Mouse (Mus musculus) ZHBTc4 (cell line): ENCODE data around the gene Kazn.

Source experiments
- DNase-seq: peaks from one replicate; pipeline ENCODE4 v3.0.0-alpha.2; 2011; ENCODE audit warnings: low read depth, low spot score

Kazn gene

GRCm38 (mm10) chr4:142080901-142081630 is 158.1 kb downstream of the Kazn start:
- DNase-seq = no peak

DNA sequence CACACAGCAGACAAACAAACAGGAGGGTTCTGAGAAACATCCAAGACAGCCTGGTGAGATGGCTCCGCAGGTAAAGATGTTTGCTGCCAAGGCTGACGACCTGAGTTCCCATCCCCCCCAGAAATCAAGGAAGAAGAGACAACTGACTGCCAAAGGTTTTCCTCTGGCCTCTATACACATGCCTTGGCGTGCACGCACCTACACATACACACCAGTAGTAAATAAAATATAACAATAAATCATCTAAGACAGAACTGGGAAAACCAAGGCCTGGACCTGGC is 158.8 kb downstream of the Kazn start:
- no peak for DNase-seq

- no peak for DNase-seq
Observed at GRCm38 (mm10) chr4:142079629-142080486, 159.3 kb downstream of the Kazn start.

DNA sequence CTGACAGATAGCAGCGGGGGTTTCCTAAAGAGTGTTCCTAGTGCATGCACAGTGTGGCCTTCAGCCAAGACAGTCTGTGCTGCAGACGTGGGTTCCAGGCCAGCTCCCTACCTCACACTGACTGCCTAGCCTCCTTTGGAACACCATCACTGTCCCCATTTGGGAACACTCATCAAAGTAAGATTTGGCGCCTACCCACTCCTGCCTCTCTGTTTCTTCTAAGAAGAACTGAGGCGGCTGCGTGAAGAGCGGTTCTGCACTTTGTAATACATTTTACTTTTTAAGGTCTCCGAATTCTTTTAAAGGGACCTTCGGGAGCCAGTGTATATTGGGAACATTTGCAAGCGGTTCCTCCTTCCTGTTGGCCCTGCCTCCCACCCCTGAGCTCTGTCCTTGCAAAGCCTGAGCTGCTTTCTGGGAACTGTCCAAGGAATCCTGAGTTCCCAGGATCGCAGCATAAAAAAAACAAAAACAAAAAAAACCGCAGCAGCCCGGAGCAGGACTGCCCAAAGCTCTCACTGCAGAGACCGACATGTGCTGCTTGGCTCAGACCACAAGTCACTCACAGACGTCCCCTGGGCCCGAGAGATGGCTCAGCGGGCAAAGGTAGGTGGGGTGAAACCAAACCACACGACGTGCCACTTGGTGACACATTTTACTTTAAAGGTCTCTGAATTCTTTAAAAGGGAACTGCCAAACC is 161.5 kb downstream of the Kazn start:
- DNase-seq = no peak

DNA sequence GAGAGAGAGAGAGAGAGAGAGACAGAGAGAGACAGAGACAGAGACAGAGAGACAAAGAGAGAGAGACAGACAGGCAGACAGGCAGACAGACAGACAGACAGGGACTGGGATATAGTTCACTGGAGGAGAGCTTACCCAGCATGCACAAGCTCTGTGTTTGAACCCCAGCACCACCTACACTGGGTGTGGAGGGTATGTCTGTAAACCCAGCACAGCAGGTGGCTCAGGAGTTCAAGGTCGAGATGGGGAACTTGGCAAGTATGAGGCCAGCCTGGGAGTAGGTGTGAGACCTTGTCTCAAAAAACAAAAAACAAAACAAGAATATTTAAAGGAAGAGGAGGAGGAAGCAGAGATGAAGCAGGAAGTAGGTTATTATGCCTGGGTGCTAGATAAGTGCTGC is 162.3 kb downstream of the Kazn start:
- peak; percentile 86 for DNase-seq

- DNase-seq = no peak
Observed at GRCm38 (mm10) chr4:142075931-142076330, 163.3 kb downstream of the Kazn start.

DNA sequence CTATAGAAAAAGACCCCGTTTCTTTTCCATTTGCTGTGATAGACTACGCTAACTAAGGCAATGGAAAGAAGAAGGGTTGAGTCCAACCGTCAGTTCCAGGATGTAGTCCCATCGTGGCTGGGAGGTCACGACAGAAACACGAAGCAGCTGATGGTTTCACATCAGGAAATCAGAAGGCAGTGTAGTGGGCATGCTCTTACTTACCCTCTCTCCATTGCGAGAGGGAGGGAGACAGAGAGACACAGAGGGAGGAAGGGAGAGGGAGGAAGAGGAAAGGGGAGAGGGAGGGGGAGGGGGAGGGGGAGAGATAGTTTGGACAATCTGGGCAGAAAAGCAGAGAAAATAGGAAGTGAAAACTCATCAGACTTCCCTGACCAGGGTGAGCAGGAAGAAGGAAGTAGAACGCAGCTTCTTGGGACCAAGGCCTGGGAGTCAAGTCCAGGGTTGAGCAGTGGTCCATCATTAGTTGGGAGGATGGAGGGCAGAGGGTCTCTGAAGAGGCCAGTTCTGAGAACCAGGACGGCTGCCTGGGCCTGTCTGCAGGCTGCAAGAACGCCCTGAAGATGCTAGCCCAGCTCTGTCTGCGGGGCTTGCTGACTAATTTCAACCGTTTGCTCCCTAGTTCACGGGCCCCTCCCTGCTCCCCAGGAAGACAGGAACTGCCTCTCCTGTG is 165.0 kb downstream of the Kazn start:
- no peak for DNase-seq

- peak; percentile 86 for DNase-seq
Observed at GRCm38 (mm10) chr4:142071243-142071991, 167.8 kb downstream of the Kazn start.

DNA sequence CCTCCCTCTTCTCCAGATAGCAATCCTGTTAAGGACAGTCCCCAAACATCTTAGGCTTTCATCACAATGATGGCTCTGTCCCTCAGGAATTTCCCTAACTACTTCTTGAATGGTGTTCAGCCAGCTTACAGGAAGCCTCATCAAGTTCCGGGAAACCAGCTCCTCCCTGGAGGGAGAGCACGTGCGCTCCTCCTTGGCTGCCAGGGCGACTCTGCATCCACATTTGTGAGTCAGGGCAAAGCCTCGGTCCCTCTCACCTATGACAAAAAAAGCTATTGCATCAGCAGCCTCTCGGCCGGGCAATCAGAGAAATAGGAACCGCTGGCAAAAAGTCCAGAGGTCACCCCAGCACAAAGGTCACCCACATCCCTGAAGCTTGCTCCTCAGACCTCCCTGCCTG is 168.4 kb downstream of the Kazn start:
- peak; percentile 96 for DNase-seq

- DNase-seq = peak; percentile 94
Observed at GRCm38 (mm10) chr4:142068899-142069812, 170.0 kb downstream of the Kazn start.

GRCm38 (mm10) chr4:142066576-142066975 is 172.6 kb downstream of the Kazn start:
- no peak for DNase-seq

GRCm38 (mm10) chr4:142065835-142066234 is 173.4 kb downstream of the Kazn start:
- DNase-seq = no peak

DNA sequence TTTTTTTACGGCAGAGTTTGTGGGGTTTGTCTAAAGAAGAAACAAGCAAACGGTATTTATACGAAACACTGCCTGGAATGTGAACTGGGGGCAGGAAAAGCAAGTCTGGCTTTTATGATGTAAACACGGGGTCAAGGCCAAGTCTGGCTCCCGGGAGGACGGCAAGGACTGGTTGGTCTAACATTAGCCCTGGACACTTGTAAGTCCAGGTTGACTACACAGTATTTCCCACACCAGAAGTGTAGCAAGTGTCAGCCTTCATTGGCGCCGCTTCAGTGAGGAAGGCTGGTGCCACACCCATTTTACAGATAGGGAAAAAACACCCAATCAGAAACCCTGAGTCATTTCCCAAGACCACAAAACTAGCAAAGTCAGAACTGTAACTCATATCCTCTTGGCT is 173.9 kb downstream of the Kazn start:
- peak; percentile 64 for DNase-seq

GRCm38 (mm10) chr4:142064582-142065228 is 174.5 kb downstream of the Kazn start:
- no peak for DNase-seq

- no peak for DNase-seq
Observed at GRCm38 (mm10) chr4:142063057-142063534, 176.1 kb downstream of the Kazn start.

DNA sequence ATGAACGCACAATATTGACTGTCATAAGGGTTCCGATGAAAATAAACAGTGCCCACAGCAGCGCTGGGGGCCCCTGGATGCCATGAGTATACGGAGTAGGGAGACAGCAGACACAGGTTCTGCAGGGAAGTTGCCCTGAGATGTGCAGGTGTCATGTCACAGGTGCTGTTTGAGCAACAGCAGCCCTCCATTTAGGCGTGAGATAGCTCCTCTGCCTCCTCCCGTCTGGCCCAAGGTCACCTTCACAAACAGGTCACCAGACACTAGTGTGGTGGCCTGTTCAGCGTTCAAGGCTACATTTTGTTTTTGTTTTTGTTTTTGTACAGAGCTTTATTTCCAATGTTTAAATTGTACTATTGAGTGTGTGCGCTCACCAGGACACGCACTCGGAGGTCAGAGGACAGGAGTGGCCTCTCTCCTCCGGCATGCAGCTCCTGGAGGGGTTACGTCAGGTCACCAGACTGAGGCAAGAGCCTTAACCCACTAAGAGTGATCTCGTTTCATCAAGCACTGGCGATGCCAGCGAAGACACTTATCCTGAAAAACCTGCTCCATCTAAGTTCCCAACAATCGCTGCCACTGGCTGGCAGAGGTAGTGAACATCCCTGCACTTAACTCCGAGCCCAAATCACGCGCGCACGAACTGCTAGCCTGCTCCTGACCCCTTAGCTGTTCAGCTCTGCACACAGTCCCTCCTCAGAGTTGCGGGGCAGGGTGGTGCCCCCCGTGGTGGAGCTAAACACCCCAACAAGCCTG is 177.5 kb downstream of the Kazn start:
- no peak for DNase-seq

GRCm38 (mm10) chr4:142060455-142061378 is 178.5 kb downstream of the Kazn start:
- DNase-seq = peak; percentile 81

DNA sequence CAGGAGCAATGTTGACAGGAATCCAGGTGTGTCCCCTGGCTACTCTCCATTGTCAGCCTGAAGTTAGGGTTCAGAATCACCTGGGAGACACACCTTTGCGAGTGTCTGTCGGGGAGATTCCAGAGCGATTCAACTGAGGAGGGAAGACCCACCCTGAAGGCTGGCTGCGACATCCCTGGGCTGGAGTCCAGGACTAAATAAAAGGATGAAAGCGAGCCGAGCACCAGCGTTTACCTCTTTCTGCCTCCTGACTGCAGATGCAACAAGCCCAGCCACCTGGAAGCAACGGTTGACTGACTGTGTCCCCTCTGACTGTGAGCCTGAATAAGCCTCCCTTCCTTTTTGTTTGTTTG is 179.4 kb downstream of the Kazn start:
- peak; percentile 64 for DNase-seq
